In the genomic region with DNA sequence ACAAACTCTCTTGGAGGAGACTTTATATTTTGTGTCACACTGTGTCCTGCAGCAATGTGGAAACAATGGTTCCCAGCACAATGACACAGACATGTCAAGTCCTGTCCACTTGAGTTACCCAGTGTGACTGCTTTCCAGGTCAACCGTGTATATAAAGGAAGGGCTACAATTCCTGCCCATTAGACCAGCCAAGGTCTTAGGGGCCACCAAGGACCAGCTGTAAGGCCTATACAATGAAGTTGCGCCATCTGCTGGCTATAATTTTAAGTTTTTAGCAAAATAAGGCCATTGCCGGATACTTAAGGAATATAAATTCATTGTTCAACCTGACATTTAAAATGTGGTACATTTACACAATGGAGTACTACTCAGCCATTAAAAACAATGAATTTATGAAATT, we compare ENCODE assay signal across 10 mouse cellular contexts.
DNase-seq lines count a peak whose midpoint lies in the region; ATAC-seq and TF ChIP-seq lines count a peak whose summit lies in the region.
"Had no signal": no experiment of that assay in that cellular context is flagged by ENCODE, and none has a peak within 500 bp of the region (broad histone marks: within the 10 kb centered on the region; RNA-seq: fewer than 3 reads in every experiment).

No protein-coding gene starts in this region.

- TF ChIP-seq CTCF in cerebellum, adult 2 months (IDR thresholded peaks at IDR 0.05; ENCODE audit: borderline replicate concordance, insufficient read depth, low read depth, low read length) = peak; percentile 41; the same call in 1 of the 2 replicates

- no peaks in the 10 kb centered on the region for H3K36me3 ChIP-seq in limb, embryonic 14.5 days (ENCODE audit: control insufficient read depth, insufficient read depth, low read length)
- no peaks in the 10 kb centered on the region for H3K36me3 ChIP-seq in limb, embryonic 10.5 days
- H3K36me3 ChIP-seq: lung, embryonic 15.5 days had no signal

- DNase-seq in cerebellum, adult 2 months = peak in 1 of 2 experiments; percentile 24
- DNase-seq in cerebellum, adult 11 months = no peak
- DNase-seq in limb, embryonic 14.5 days (ENCODE audit: low spot score) = peak; percentile 37
- no peak for DNase-seq in limb, embryonic 10.5 days (ENCODE audit: low spot score)
- DNase-seq in c-Kit-positive CD71-negative TER-119-negative erythroid progenitor cells, embryonic 14.5 days (ENCODE audit: low read depth) = peak; percentile 10
- peak; percentile 9 for DNase-seq in lung, postnatal 14 days
- no peak for DNase-seq in gastrocnemius, postnatal 10 days
- no peak for DNase-seq in right cerebral cortex, postnatal 10 days (ENCODE audit: low spot score in 2 of 2)
- DNase-seq: thymus, postnatal 36 days had no signal

- H3K4me3 ChIP-seq in cerebellum, adult 2 months (replicated peaks; ENCODE audit: insufficient read depth, low read depth, low read length) = no peak overlapping the region
- H3K4me3 ChIP-seq in limb, embryonic 14.5 days (replicated peaks; ENCODE audit: low read length) = no peak overlapping the region
- no peak overlapping the region for H3K4me3 ChIP-seq in limb, embryonic 10.5 days
- H3K4me3 ChIP-seq: lung, embryonic 15.5 days had no signal

- no peaks in the 10 kb centered on the region for H3K4me1 ChIP-seq in cerebellum, adult 2 months (ENCODE audit: control insufficient read depth, insufficient read depth, low read length)
- no peaks in the 10 kb centered on the region for H3K4me1 ChIP-seq in limb, embryonic 14.5 days (ENCODE audit: control insufficient read depth, insufficient read depth, low read length)
- no peaks in the 10 kb centered on the region for H3K4me1 ChIP-seq in limb, embryonic 10.5 days
- H3K4me1 ChIP-seq: lung, embryonic 15.5 days had no signal

- H3K9ac ChIP-seq in limb, embryonic 14.5 days (ENCODE audit: low read depth, low read length, severe bottlenecking) = no peak overlapping the region
- H3K9ac ChIP-seq: lung, embryonic 15.5 days had no signal

- no peak overlapping the region for H3K4me2 ChIP-seq in limb, embryonic 14.5 days (replicated peaks; ENCODE audit: low read depth, low read length, severe bottlenecking)
- H3K4me2 ChIP-seq: lung, embryonic 15.5 days had no signal

- no peak for TF ChIP-seq POLR2A in cerebellum, adult 2 months (IDR thresholded peaks at IDR 0.05; ENCODE audit: borderline replicate concordance, insufficient read depth, low read length)
- TF ChIP-seq POLR2A in limb, embryonic 14.5 days (IDR thresholded peaks at IDR 0.05; ENCODE audit: borderline replicate concordance, extremely low read depth, insufficient read depth, insufficient read length) = no peak

- ATAC-seq in limb, embryonic 14.5 days (ENCODE audit: low FRiP score, low read depth) = no peak

- H3K27me3 ChIP-seq in cerebellum, adult 2 months (ENCODE audit: control insufficient read depth, insufficient read depth, low read length) = no peaks in the 10 kb centered on the region
- no peaks in the 10 kb centered on the region for H3K27me3 ChIP-seq in limb, embryonic 14.5 days (ENCODE audit: control insufficient read depth, insufficient read depth, low read length)
- H3K27me3 ChIP-seq in limb, embryonic 10.5 days (ENCODE audit: low read depth, poor library complexity, severe bottlenecking) = no peaks in the 10 kb centered on the region
- H3K27me3 ChIP-seq: lung, embryonic 15.5 days had no signal

- no peak overlapping the region for H3K27ac ChIP-seq in cerebellum, adult 2 months (ENCODE audit: insufficient read depth, low read length)
- H3K27ac ChIP-seq in limb, embryonic 14.5 days (replicated peaks; ENCODE audit: low read depth, low read length) = no peak overlapping the region
- H3K27ac ChIP-seq in limb, embryonic 10.5 days = no peak overlapping the region
- H3K27ac ChIP-seq: lung, embryonic 15.5 days had no signal

- 35% methylated on average over 3 of the region's 3 CpGs for WGBS in cerebellum, adult 2 months
- WGBS in limb, embryonic 14.5 days = 31% methylated on average over 3 of the region's 3 CpGs
- 31% methylated on average over 3 of the region's 3 CpGs for WGBS in limb, embryonic 10.5 days

- H3K9me3 ChIP-seq in limb, embryonic 14.5 days (ENCODE audit: control insufficient read depth, low read length) = no peaks in the 10 kb centered on the region
- no peaks in the 10 kb centered on the region for H3K9me3 ChIP-seq in limb, embryonic 10.5 days (replicated peaks)
- H3K9me3 ChIP-seq: lung, embryonic 15.5 days had no signal

Comparison
In these comparisons a context has a peak if more than half of its experiments do, and no peak if none do; other contexts are left out.
1. DNase-seq: peak in limb, embryonic 14.5 days (single experiment), c-Kit-positive CD71-negative TER-119-negative erythroid progenitor cells, embryonic 14.5 days (single experiment) and lung, postnatal 14 days (single experiment); none in cerebellum, adult 11 months (single experiment), limb, embryonic 10.5 days (single experiment), gastrocnemius, postnatal 10 days (single experiment) and right cerebral cortex, postnatal 10 days (0 of 2).